Mouse (Mus musculus): ENCODE data around the gene Glp2r. TPM values are rescaled to one million over a fixed set of nuclear protein-coding genes. Genes with fewer than 3 reads are reported as not detected.

Gene Glp2r
- polyA plus RNA-seq, 1 experiment from 2014 or later = not detected

Other genes starting within 250 kb of the Glp2r start
- not detected in 2 replicates for gene Rcvrn, start 75.8 kb downstream of the Glp2r start, polyA plus RNA-seq (2014; fragmentation: Nextera tagmentation; extraction: Ambion mirVana)
- not detected in 2 replicates for gene Gsg1l2, start 3.5 kb upstream of the Glp2r start, polyA plus RNA-seq (2014; fragmentation: Nextera tagmentation; extraction: Ambion mirVana)
- gene Dhrs7c, start 27.0 kb upstream of the Glp2r start, polyA plus RNA-seq (2014; fragmentation: Nextera tagmentation; extraction: Ambion mirVana) = not detected in 2 replicates
- gene Usp43, start 151.0 kb upstream of the Glp2r start, polyA plus RNA-seq (2014; fragmentation: Nextera tagmentation; extraction: Ambion mirVana) = 1.3 and 3.3 TPM in 2 replicates
- 1.1 TPM in 2 replicates for gene Cfap52, start 194.5 kb upstream of the Glp2r start, polyA plus RNA-seq (2014; fragmentation: Nextera tagmentation; extraction: Ambion mirVana)
- gene Stx8, start 195.0 kb upstream of the Glp2r start, polyA plus RNA-seq (2014; fragmentation: Nextera tagmentation; extraction: Ambion mirVana) = 51.7 and 59.4 TPM in 2 replicates

All from kidney, embryonic 14.5 days (tissue).